Comparison of ENCODE assay signal across 24 mouse cellular contexts in genomic region chr1:18975500-18975899, GRCm38 (mm10).
A peak's percentile ranks its signal among the peaks of the same experiment; 100 is the strongest.
DNase-seq lines count a peak whose midpoint lies in the region; ATAC-seq lines count a peak whose summit lies in the region.
"Had no signal": no experiment of that assay in that cellular context is flagged by ENCODE, and none has a peak within 500 bp of the region (broad histone marks: within the 10 kb centered on the region; RNA-seq: fewer than 3 reads in every experiment).

No protein-coding gene starts in this region.

- H3K9ac ChIP-seq in midbrain, embryonic 16.5 days (ENCODE audit: low read depth, low read length) = no peak overlapping the region
- H3K9ac ChIP-seq in midbrain, embryonic 15.5 days = no peak overlapping the region
- H3K9ac ChIP-seq: embryonic facial prominence, embryonic 15.5 days; forebrain, embryonic 12.5 days; hindbrain, embryonic 13.5 days had no signal

- 0 out of 2 replicates have a peak overlapping the region, but pooled peaks have one; percentile 26 for H3K27ac ChIP-seq in midbrain, embryonic 16.5 days (ENCODE audit: low read length)
- no peak overlapping the region for H3K27ac ChIP-seq in midbrain, embryonic 15.5 days
- H3K27ac ChIP-seq: embryonic facial prominence, embryonic 15.5 days; forebrain, embryonic 12.5 days; heart, embryonic 10.5 days; hindbrain, embryonic 13.5 days; hindbrain, postnatal 0 days had no signal

- H3K27me3 ChIP-seq in midbrain, embryonic 16.5 days (ENCODE audit: control insufficient read depth, insufficient read depth, low read depth, low read length) = no peaks in the 10 kb centered on the region
- no peaks in the 10 kb centered on the region for H3K27me3 ChIP-seq in midbrain, embryonic 15.5 days (replicated peaks)
- H3K27me3 ChIP-seq: embryonic facial prominence, embryonic 15.5 days; forebrain, embryonic 12.5 days; hindbrain, embryonic 13.5 days had no signal

- ATAC-seq in cerebellum, adult (ENCODE audit: insufficient number of reproducible peaks, low FRiP score, low TSS enrichment) = no peak
- 0 out of 2 replicates have a peak, but pooled peaks have one; percentile 58 for ATAC-seq in midbrain, embryonic 16.5 days
- no peak for ATAC-seq in midbrain, embryonic 15.5 days (replicated peaks)
- no peak for ATAC-seq in megakaryocyte, adult 5-6 weeks (ENCODE audit: poor library complexity, severe bottlenecking)
- ATAC-seq: CD4-positive, CD25-positive, alpha-beta regulatory T cell, adult 4 months; hindbrain, postnatal 0 days had no signal

- WGBS in midbrain, embryonic 16.5 days = 63% methylated on average over 2 of the region's 2 CpGs
- WGBS in midbrain, embryonic 15.5 days = 69% methylated on average over 2 of the region's 2 CpGs

- DNase-seq in cerebellum, adult 9-10 months = peak; percentile 12
- DNase-seq in layer of hippocampus, adult 11-12 months (ENCODE audit: low spot score) = peak; percentile 14
- no peak for DNase-seq in layer of hippocampus, postnatal 25 days (ENCODE audit: extremely low spot score in 1 of 2, low spot score in 1 of 2)
- DNase-seq in heart, postnatal 36 days = no peak
- DNase-seq: adrenal gland, adult 8-10 months; B cell, adult 2 months; cerebellum, adult 2 months; cerebellum, postnatal 14 days; embryo, embryonic 11 days; gastrocnemius, postnatal 10 days; heart, adult 18-20 months; heart, postnatal 10 days had no signal

- H3K4me1 ChIP-seq in midbrain, embryonic 16.5 days (ENCODE audit: control insufficient read depth, insufficient read depth, low read length) = peaks cover 2% of the 10 kb centered on the region; the same call in 1 of the 2 replicates
- H3K4me1 ChIP-seq in midbrain, embryonic 15.5 days = peaks cover 3% of the 10 kb centered on the region; the same call in 1 of the 2 replicates
- H3K4me1 ChIP-seq: embryonic facial prominence, embryonic 15.5 days; forebrain, embryonic 12.5 days; heart, embryonic 10.5 days; hindbrain, embryonic 13.5 days had no signal

- no peaks in the 10 kb centered on the region for H3K9me3 ChIP-seq in midbrain, embryonic 16.5 days (replicated peaks; ENCODE audit: control insufficient read depth, low read length, poor library complexity, severe bottlenecking)
- no peaks in the 10 kb centered on the region for H3K9me3 ChIP-seq in midbrain, embryonic 15.5 days
- H3K9me3 ChIP-seq: embryonic facial prominence, embryonic 15.5 days; forebrain, embryonic 12.5 days; G1E; heart, embryonic 10.5 days; hindbrain, embryonic 13.5 days had no signal

- no peak overlapping the region for H3K4me2 ChIP-seq in midbrain, embryonic 16.5 days (ENCODE audit: low read length)
- H3K4me2 ChIP-seq in midbrain, embryonic 15.5 days = no peak overlapping the region
- H3K4me2 ChIP-seq: embryonic facial prominence, embryonic 15.5 days; forebrain, embryonic 12.5 days; hindbrain, embryonic 13.5 days had no signal

- intact Hi-C loops in heart, postnatal 36 days (cut with DNase I) = loop anchor here (5.0 kb wide), 1 partner anchor 563 kb away; no protein-coding TSS in a partner anchor

- H3K4me3 ChIP-seq in midbrain, embryonic 16.5 days (ENCODE audit: low read depth, low read length) = no peak overlapping the region
- no peak overlapping the region for H3K4me3 ChIP-seq in midbrain, embryonic 15.5 days
- H3K4me3 ChIP-seq: embryonic facial prominence, embryonic 15.5 days; erythroblast, embryonic 14.5 days; forebrain, embryonic 12.5 days; heart, embryonic 10.5 days; hindbrain, embryonic 13.5 days had no signal

- no peaks in the 10 kb centered on the region for H3K36me3 ChIP-seq in midbrain, embryonic 16.5 days (ENCODE audit: control insufficient read depth, insufficient read depth, low read length)
- no peaks in the 10 kb centered on the region for H3K36me3 ChIP-seq in midbrain, embryonic 15.5 days (replicated peaks)
- H3K36me3 ChIP-seq: embryonic facial prominence, embryonic 15.5 days; forebrain, embryonic 12.5 days; G1E; heart, embryonic 10.5 days; hindbrain, embryonic 13.5 days had no signal

Comparison
In these comparisons a context has a peak if more than half of its experiments do, and no peak if none do; other contexts are left out.
1. DNase-seq: peak in cerebellum, adult 9-10 months (single experiment) and layer of hippocampus, adult 11-12 months (single experiment); none in layer of hippocampus, postnatal 25 days (0 of 2) and heart, postnatal 36 days (0 of 2).